Mouse (Mus musculus) heart, embryonic 14.5 days (tissue): ENCODE results near the gene Otulin. TPM values are rescaled to one million over a fixed set of nuclear protein-coding genes. Genes with fewer than 3 reads are reported as not detected.
A peak's percentile ranks its signal among the peaks of the same experiment; 100 is the strongest.

ENCODE experiments used
- ATAC-seq: fragments of 200-750 bp; cut with Nextera tagmentation; 2 replicates; pipeline ENCODE4 v1.8.0; 2017; ENCODE audit warnings: low read depth, moderate TSS enrichment; ENCODE audit not compliant: insufficient number of reproducible peaks, insufficient read depth, low FRiP score
- H3K27ac ChIP-seq, 2 experiments: fragments of 200-500 bp in 1 of 2; fragments of 300-500 bp in 1 of 2; sonication (generic) in 1 of 2; replicated peaks in 1 of 2; 2 replicates each; pipeline ENCODE4 v1.5.1; 2012 to 2014; ENCODE audit warnings: low read depth in 2 of 2, low read length in 2 of 2, control low read depth in 1 of 2, mild to moderate bottlenecking in 1 of 2, mixed read lengths in 1 of 2; ENCODE audit not compliant: control insufficient read depth in 1 of 2, insufficient read depth in 1 of 2
- H3K27me3 ChIP-seq: fragments of 300-500 bp; sonication (generic); 2 replicates; pipeline ENCODE4 v1.6.1; 2014; ENCODE audit warnings: mild to moderate bottlenecking, low read length, control low read depth; ENCODE audit not compliant: control insufficient read depth, insufficient read depth
- H3K36me3 ChIP-seq: fragments of 300-500 bp; sonication (generic); 2 replicates; pipeline ENCODE4 v1.6.1; 2014; ENCODE audit warnings: mild to moderate bottlenecking, control low read depth, low read length, mixed read lengths; ENCODE audit not compliant: control insufficient read depth, insufficient read depth
- H3K4me1 ChIP-seq, 2 experiments: fragments of 200-500 bp in 1 of 2; fragments of 300-500 bp in 1 of 2; sonication (generic) in 1 of 2; 2 replicates each; pipeline ENCODE4 v1.6.1; 2012 to 2014; ENCODE audit warnings: low read length in 2 of 2, control low read depth in 1 of 2, mixed read lengths in 1 of 2; ENCODE audit not compliant: control insufficient read depth in 2 of 2, insufficient read depth in 2 of 2
- H3K4me2 ChIP-seq: fragments of 300-500 bp; sonication (generic); 2 replicates; pipeline ENCODE4 v1.6.1; 2014; ENCODE audit warnings: mild to moderate bottlenecking, low read length
- H3K4me3 ChIP-seq, 2 experiments: fragments of 200-500 bp in 1 of 2; fragments of 300-500 bp in 1 of 2; sonication (generic) in 1 of 2; 2 replicates each; pipeline ENCODE4 v1.5.1; 2012 to 2014; ENCODE audit warnings: low read length in 2 of 2, mild to moderate bottlenecking in 2 of 2, control low read depth in 1 of 2, low read depth in 1 of 2, moderate library complexity in 1 of 2; ENCODE audit not compliant: control insufficient read depth in 1 of 2, insufficient read depth in 1 of 2
- H3K9ac ChIP-seq: fragments of 300-500 bp; sonication (generic); 2 replicates; pipeline ENCODE4 v1.6.1; 2014; ENCODE audit warnings: mild to moderate bottlenecking, low read length
- H3K9me3 ChIP-seq: fragments of 300-500 bp; sonication (generic); 2 replicates; pipeline ENCODE4 v1.6.1; 2016; ENCODE audit warnings: low read length, control low read depth; ENCODE audit not compliant: control insufficient read depth
- WGBS: fragments of 180-500 bp; shearing (Covaris S2); extraction: QIAGEN DNeasy Blood & Tissue Kit; methylation state at CpG from one replicate; pipeline ENCODE4 v1.1.7; 2014; 5-methylcytosine and 5-hydroxymethylcytosine counted together
- polyA plus RNA-seq: library from polyadenylated mRNA; unstranded; fragments of >200 nt; fragmentation: Nextera tagmentation; extraction: Ambion mirVana; gene quantifications from 2 replicates; pipeline ENCODE4 v1.2.1, GENCODE M21; 2014

Gene Otulin
- polyA plus RNA-seq, 1 experiment from 2014 or later: 38.1 TPM

DNA sequence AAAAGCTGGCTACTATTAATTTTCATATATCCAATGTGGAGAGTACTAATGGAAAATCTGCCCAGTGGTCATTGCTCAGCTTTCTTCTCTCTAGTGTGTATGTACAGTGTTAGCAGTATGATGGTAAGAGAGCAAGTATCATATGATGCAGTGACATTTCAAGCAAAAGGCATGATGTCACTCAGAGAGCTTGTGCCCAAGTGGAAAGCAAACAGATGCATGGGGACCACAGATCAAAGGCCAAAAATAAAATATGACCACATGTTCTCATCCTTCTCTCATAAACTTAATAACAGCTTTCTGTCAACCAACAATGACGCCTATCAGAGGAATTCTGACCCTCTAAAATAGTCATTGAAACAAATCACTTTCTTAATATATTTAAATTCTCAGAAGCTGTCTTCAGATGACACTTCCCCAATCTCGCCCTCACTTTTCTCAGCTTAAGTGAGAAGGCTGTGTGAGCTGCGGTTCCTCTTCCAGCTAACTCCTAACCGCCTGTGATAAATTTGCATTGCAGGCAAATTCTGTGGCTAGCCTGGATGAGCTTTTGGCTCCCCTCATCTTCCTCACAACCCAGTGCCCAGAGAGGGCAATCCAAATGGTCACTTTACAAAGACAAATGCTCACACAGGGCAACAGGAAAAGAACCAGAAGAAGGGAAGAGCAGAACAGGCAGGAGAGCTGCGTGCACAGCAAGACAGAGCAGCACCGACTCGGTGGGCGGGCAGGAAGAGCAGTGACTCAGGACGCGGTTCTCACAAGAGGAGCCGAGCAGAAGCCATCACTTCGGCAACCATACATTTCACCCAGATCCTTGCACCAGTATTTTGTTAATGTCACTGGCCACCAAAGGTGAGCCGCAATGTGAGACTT is 5.2 kb downstream of the Otulin start:
- no peak for ATAC-seq
- Histone ChIP-seq H3K27me3 (no peaks in the 10 kb centered on the region), H3K4me2 (0 out of 2 replicates have a peak overlapping the region, but pooled peaks have one; percentile 3), H3K9ac (no peak overlapping the region), H3K4me3 (no peak overlapping the region), H3K36me3 (peaks cover 29% of the 10 kb centered on the region; the same call in 1 of the 2 replicates), H3K9me3 (no peaks in the 10 kb centered on the region), H3K27ac (peak overlapping the region; percentile 35 to 64), H3K4me1 (peaks cover 23 to 57% of the 10 kb centered on the region in 2 experiments)
- WGBS: 73% methylated on average over 13 of the region's 13 CpGs

DNA sequence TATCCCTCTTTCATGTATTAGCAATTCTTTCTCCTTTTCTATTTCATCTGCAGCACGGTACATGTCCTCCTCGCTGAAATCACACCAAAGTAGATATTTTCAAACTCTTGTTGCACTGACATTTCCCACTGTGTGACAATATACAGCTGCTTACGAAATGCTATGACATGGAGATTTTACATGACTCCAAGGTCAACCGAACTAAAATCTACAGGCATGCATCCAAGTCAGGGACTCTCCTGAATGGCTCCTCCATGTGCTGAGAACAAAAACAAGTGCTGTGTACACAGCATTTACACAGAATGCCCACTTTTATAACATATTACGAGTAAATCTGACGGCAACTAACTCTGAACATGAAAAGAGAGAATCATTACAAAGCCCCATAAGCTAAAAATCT is 7.2 kb downstream of the Otulin start:
- Histone ChIP-seq H3K4me1 (peaks cover 25 to 59% of the 10 kb centered on the region in 2 experiments), H3K27me3 (no peaks in the 10 kb centered on the region), H3K4me3 (no peak overlapping the region), H3K9ac (no peak overlapping the region), H3K27ac (no peak overlapping the region), H3K9me3 (no peaks in the 10 kb centered on the region), H3K4me2 (no peak overlapping the region), H3K36me3 (peaks cover 29% of the 10 kb centered on the region; the same call in 1 of the 2 replicates)
- WGBS: 74% methylated on average over 6 of the region's 6 CpGs
- ATAC-seq: no peak

DNA sequence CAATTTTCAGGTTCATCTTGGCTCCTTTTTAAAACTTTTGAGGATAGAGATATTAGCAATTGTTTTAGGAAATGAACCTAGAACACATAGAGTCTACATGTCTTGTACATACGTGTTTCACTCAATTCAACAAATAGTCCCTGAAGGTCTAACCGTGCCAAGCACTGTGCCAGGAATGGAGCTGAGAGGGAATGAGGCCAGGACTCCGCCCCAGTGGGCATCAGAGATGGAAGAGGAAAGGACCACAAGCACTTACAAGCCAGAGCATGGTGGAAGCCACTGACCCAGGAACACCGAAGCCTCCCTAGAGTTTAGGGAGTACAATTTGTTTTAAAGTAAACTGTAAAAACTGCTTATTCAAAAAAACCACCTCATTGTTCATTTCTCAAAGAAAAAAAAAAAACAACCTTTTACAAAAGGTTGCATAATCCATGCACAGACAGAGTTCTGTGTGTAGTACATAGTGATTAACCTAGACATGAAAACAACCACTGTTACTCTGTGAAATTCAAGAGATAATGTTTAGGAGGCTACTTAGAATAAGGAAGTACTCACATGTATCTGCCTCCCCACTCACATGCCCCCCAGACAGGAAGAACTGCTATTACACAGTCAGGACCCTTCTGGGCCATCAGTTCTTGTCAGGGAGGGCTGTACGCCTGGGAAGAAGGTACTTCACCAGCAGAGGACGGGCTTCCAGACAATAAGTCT is 9.9 kb downstream of the Otulin start:
- 78% methylated on average over 6 of the region's 6 CpGs for WGBS
- no peak overlapping the region for H3K9ac ChIP-seq
- H3K27me3 ChIP-seq: no peaks in the 10 kb centered on the region
- peaks cover 19 to 48% of the 10 kb centered on the region in 2 experiments for H3K4me1 ChIP-seq
- H3K4me2 ChIP-seq: no peak overlapping the region
- no peak for ATAC-seq
- H3K9me3 ChIP-seq: no peaks in the 10 kb centered on the region
- H3K27ac ChIP-seq: no peak overlapping the region
- H3K36me3 ChIP-seq: peaks cover 34% of the 10 kb centered on the region
- H3K4me3 ChIP-seq: no peak overlapping the region

DNA sequence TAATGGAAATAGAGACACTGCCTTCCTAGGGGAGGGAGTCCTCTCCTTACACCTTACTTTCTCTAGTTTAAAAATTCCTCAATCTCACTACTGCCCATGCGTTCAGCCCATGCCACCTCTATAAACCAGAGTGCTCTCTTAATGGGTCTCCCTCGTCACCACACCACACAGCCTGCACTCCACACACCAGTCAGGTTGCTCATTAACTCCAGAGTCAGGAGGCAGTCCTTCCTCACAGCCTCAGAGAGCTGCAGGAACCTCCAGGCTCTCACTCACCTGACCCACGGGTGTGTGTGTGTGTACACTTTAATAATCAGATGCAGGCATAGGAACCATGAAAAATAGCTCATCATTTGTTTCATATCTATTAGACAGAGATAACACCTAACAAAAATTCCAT is 10.8 kb downstream of the Otulin start:
- Histone ChIP-seq H3K27ac (peak overlapping the region; percentile 82 to 93), H3K9ac (no peak overlapping the region)

DNA sequence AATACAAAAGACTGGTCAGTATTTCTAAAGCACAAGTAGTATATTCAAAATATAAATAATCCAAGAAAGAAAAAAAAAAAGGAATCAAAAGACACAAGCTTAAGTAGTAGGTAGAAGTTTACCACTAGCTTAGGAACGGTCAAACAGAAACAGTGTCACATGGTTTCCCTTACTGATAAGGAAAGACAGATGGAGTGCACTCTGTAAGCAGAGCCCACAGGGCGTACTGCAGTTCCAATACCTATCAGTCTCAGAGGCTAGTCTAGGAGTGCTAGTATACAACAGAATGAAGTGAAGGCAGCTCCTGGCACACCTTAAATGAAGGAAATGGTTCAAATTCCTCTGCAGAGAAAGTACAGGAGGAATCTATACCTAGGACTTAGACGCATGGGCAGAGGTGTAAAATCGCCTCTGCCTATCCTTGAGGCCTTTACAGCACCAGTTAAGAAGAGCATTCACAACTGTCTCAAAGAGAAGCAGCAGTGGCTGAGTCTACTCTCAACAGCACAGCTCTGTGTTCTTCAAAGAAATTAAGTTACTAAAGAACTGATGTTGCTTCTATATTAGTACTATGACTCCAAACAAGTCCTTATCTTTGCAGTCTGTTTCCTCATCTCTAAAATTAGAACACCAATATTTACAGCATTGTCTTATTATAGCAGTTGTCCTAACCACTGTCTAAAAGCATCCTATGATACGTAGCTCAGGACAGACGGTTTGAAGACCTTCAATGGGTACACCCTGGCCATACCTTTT is 11.5 kb downstream of the Otulin start:
- Histone ChIP-seq H3K27me3 (no peaks in the 10 kb centered on the region), H3K4me1 (peaks cover 9 to 33% of the 10 kb centered on the region in 2 experiments), H3K4me2 (peak overlapping the region; percentile 48), H3K4me3 (no peak overlapping the region), H3K27ac (peak overlapping the region; percentile 93 to 96), H3K9ac (peak overlapping the region; percentile 49), H3K36me3 (peaks cover 49% of the 10 kb centered on the region), H3K9me3 (no peaks in the 10 kb centered on the region)
- ATAC-seq: peak; percentile 33; the same call in 1 of the 2 replicates
- WGBS: 26% methylated on average over 6 of the region's 6 CpGs

More for the DNA sequence above, 10.8 kb downstream of the Otulin start:
- Histone ChIP-seq H3K9me3 (no peaks in the 10 kb centered on the region), H3K27me3 (no peaks in the 10 kb centered on the region), H3K4me1 (peaks cover 15 to 38% of the 10 kb centered on the region in 2 experiments), H3K36me3 (peaks cover 43% of the 10 kb centered on the region), H3K4me3 (no peak overlapping the region), H3K4me2 (peak overlapping the region; percentile 48; the same call in 1 of the 2 replicates)
- 58% methylated on average over 3 of the region's 3 CpGs for WGBS
- no peak for ATAC-seq

DNA sequence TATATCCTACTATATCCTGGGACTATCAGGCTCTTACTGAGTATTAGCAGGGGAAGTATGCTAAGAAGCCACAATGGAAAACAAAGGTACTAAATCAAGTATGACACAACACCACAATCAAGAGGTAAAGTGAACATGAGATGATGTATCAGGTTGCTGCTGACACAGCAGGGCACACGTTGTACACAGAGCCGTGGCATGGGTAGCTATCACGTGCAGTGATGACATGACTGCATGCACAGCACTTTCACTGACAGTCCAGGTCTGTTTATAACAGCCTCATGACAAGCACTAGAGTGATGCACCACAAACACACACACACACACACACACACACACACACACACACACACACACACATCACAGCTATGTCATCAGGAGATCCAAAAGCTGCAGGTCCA is 13.3 kb downstream of the Otulin start:
- Histone ChIP-seq H3K9me3 (no peaks in the 10 kb centered on the region), H3K27me3 (no peaks in the 10 kb centered on the region), H3K36me3 (peaks cover 46% of the 10 kb centered on the region), H3K4me1 (peaks cover 9 to 28% of the 10 kb centered on the region in 2 experiments), H3K4me3 (no peak overlapping the region), H3K27ac (no peak overlapping the region), H3K9ac (no peak overlapping the region), H3K4me2 (no peak overlapping the region)
- no peak for ATAC-seq
- 77% methylated on average over 3 of the region's 3 CpGs for WGBS

DNA sequence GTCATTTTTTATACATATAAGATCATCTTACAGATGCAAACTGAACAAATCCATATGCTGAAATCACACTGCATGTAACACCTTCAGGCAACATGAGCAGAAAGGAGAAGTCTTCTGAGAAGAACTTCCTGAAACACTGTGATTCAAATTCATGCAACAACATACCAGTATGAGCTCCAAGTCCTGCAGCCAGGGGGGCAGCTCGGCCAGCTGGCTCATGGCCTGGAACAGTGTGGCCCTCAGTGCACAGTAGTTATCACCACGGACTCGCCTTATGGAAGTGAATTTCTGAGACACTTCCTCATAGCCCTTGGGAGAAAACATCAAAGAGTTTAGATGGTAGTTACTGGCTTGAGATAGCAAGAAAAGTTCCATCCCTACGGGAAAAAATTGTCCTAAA is 14.3 kb downstream of the Otulin start:
- Histone ChIP-seq H3K27ac (no peak overlapping the region), H3K36me3 (peaks cover 49% of the 10 kb centered on the region), H3K9me3 (no peaks in the 10 kb centered on the region), H3K4me2 (no peak overlapping the region), H3K9ac (no peak overlapping the region), H3K27me3 (no peaks in the 10 kb centered on the region), H3K4me3 (no peak overlapping the region), H3K4me1 (peaks cover 9 to 27% of the 10 kb centered on the region in 2 experiments)
- 65% methylated on average over 4 of the region's 4 CpGs for WGBS
- ATAC-seq: no peak
